Mouse (Mus musculus): ENCODE data around the gene Ttc23.

DNA sequence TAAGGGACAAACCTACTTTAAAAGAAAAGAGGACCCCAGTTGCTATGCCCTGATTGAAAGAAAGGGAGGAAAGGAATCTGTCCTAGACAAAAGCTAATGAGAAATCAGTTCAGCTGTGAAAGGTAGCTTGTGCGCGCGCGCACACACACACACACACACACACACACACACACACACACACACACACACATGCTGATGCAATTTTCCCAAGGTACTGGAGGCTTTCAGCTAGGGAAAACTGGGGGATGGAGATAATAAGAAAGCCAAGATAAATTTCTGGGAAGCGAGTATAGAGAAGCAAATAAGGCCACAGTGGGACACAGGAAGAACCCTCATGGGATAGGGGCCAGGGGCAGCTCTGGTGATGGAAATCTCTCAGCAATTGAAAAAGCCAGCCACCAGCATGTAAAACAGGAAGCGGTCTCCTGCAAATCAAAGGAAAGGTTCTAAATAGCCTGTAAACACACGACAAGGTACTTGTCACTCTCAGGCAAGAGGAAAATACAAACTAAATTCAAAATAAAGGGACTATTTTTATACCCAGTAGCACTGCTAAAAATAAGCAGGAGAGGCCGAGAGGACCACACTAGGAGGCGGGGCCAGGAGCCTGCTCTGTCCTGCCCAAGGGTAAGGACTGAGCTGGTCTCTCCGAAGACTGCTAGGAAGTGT lies 33.3 kb upstream of the Ttc23 start:
- TF ChIP-seq GATA1 (IDR thresholded peaks at IDR 0.05; ENCODE audit: low read length), result no peak
- no peak for TF ChIP-seq TAL1 (IDR thresholded peaks at IDR 0.05; ENCODE audit: low read length)
